18 mouse cellular contexts compared by ENCODE assay signal in genomic region chr6:145066416-145066815, GRCm38 (mm10). TPM values are rescaled to one million over a fixed set of nuclear protein-coding genes. Genes with fewer than 3 reads are reported as not detected.
"Had no signal": no experiment of that assay in that cellular context is flagged by ENCODE, and none has a peak within 500 bp of the region (broad histone marks: within the 10 kb centered on the region; RNA-seq: fewer than 3 reads in every experiment).

No protein-coding gene starts in this region.

- H3K9me3 ChIP-seq: lung, embryonic 15.5 days; midbrain, embryonic 12.5 days; midbrain, embryonic 15.5 days; neural tube, embryonic 13.5 days; stomach, embryonic 15.5 days had no signal

- H3K36me3 ChIP-seq: lung, embryonic 15.5 days; midbrain, embryonic 12.5 days; midbrain, embryonic 15.5 days; neural tube, embryonic 13.5 days; stomach, embryonic 15.5 days had no signal

- H3K27me3 ChIP-seq: lung, embryonic 15.5 days; midbrain, embryonic 12.5 days; midbrain, embryonic 15.5 days; neural tube, embryonic 13.5 days; stomach, embryonic 15.5 days had no signal

- H3K9ac ChIP-seq: lung, embryonic 15.5 days; midbrain, embryonic 12.5 days; midbrain, embryonic 15.5 days; neural tube, embryonic 13.5 days; stomach, embryonic 15.5 days had no signal

- H3K4me1 ChIP-seq: lung, embryonic 15.5 days; midbrain, embryonic 15.5 days; neural tube, embryonic 13.5 days; stomach, embryonic 15.5 days had no signal

- H3K4me3 ChIP-seq: lung, embryonic 15.5 days; megakaryocyte, embryonic 14.5 days; midbrain, embryonic 12.5 days; midbrain, embryonic 15.5 days; neural tube, embryonic 13.5 days; stomach, embryonic 15.5 days had no signal

- DNase-seq: lung, adult 2 months; lung, postnatal 14 days; lung, postnatal 36 days; right cerebral cortex, postnatal 14 days; thymus, adult 2 months; thymus, postnatal 25 days; thymus, postnatal 4 days had no signal

- H3K27ac ChIP-seq: lung, embryonic 15.5 days; macrophage; midbrain, embryonic 12.5 days; midbrain, embryonic 15.5 days; neural tube, embryonic 13.5 days; stomach, embryonic 15.5 days; stomach, postnatal 0 days had no signal

- ATAC-seq: lung, postnatal 0 days; midbrain, embryonic 15.5 days had no signal

- H3K4me2 ChIP-seq: lung, embryonic 15.5 days; midbrain, embryonic 12.5 days; midbrain, embryonic 15.5 days; neural tube, embryonic 13.5 days; stomach, embryonic 15.5 days had no signal

RNA-seq across cellular contexts. Expression of gene Bcat1, which starts 9.6 kb away (rescaled TPM):
- total RNA-seq: monocyte, adult 5-6 weeks; neutrophil, adult 5-6 weeks had no signal
- polyA plus RNA-seq: macrophage had no signal
